Mouse (Mus musculus): Measurements from ENCODE around the gene Sh3pxd2b.

Sh3pxd2b gene

DNA sequence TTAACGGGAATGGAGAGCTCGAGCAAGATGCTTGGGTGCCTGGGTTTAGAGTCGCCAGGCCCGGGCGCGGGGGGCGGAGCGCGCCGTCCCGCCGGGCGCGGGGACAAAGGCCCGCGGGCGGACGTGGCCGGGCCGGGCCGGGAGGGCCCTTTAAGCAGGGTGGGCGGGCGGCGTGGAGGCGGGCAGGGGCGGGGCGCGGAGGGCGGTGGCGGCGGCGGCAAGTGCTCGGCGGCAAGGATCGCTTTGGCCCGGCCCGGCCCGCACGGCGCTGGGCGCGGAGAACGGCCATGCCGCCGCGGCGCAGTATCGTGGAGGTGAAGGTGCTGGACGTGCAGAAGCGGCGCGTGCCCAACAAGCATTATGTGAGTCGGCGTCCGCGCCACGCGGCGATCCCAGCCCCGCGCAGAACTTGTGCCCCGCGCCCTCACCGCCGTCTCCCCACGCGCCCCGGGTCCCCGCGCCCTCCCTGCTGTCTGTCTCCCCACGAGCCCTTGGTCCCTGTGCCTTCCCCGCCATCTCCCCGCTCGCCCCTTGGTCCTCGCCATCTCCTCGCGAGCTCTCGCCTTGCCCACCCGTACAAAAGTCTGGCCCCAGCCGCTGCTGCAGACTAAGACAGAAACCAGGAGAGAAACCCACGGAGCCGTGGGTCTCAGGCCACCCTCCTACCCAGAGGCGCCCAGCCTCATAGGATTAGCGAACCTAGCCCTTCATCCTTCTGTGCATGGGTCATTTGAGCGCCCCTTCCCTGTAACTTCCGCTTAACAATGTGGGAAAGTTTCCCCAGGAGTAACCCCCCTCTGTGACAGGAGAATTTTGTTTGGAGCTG lies at the start of gene Sh3pxd2b:
TSS of gene Sh3pxd2b (plus strand) at position 214 of the 826 bp plus-strand sequence.
- DNase-seq (ENCODE audit: low spot score in 2 of 2) = no peak

DNA sequence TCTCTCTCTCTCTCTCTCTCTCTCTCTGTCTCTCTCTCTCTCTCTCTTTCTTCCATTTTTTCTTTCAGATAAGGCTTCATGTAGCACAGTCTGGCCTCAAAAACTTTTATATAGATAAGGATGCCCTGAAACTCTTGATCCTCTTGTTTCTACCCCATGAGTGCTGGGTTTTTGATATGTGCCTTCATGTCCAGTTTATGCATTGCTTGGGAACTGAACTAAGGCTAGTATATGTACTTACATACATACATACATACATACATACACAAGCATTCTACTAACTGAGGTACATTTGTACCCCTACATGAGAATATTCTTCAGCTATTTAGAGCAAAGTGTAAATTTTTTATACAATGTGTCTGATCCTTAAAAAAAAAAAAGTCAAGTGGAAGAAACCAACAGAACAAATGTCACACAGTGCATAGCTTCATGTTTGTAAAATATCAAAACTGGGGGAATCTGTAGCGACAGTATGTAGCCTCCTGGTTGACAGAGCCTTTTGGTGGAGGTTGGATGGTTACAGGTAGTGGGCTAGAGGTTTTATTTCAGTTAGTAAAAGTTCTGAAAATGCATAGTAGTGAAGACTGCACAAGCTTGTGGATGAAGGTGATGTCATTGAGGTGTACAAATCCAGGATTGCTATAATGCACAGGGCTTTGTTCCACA lies 49.6 kb upstream of the Sh3pxd2b start:
- DNase-seq (ENCODE audit: low spot score in 2 of 2) = no peak

DNA sequence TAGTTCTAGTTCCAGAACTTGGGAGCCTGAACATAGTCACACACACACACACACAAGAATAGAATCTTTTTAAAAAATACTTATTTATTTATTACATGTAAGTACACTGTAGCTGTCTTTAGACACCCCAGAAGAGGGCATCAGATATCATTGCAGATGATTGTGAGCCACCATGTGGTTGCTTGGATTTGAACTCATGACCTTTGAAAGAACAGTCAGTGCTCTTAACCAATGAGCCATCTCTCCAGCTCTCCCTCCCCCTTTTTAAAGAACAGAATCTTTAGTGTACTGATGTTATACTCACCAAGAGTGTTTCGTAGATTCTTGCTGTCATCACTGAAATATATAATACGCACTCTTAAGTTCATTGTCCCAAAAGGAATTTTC lies 49.1 kb upstream of the Sh3pxd2b start:
- no peak for DNase-seq (ENCODE audit: low spot score in 2 of 2)

DNA sequence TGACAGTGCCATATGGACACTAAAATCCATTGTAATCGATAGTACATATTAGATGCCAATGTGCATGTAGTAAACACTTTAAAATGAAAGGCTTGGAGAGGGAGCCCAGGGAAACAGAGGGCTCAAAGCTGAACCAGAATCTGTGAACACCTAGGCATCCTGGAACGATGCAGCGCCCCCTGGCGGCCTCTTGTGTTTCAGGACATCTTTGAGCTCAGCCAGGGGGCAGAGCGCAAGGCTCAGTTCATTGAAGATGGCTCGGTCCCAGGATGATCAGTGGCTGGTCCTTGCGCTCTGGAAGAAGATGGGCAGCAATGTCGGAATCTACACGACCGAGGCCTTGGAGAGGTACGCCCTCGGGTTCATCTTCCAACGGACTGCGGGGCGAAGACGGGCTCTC lies 47.8 kb upstream of the Sh3pxd2b start, which contains the start of gene Hbq1a:
TSS of gene Hbq1a (plus strand) at position 205 of the 400 bp plus-strand sequence.
- DNase-seq (ENCODE audit: low spot score in 2 of 2) = peak; percentile 59 to 67

DNA sequence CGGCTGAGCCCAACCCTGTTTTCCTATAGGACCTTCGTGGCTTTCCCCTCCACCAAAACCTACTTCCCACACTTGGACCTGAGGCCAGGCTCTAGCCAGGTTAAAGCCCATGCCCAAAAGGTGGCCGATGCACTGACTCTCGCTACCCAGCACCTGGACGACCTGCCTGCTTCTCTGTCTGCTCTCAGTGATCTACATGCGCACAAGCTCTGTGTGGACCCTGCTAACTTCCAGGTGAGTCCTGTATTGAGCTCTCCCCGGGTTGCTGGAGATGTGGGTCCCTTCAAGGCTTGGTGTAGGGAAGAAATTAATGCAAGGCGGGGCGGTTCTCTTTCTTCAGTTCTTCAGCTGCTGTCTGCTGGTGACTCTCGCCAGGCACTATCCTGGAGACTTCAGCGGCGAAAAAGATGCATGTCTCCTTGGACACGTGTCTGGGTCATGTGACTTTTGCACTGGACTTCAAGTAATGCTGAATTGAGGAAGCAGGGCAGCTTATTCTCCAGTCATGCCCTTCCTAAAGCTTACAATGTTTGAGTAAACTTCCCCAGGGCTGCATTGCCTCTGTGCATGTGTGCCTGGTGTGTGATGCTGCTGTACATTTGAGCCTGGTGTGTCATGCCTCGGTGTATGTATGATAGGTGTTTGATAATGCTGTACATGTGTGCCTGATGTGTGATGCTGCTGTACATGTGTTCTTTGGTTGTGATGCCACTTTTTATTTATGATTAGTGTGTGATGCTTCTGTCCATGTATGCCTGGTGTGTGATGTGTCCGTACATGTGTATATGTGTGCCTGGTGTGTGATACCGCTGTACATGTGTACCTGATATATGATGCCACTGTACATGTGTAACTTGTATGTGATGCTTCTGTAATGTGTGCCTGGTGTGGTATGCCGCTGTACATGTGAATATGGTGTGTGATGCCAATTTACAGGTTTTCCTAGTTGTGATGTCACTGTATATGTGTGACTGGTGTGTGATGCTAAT lies 47.0 kb upstream of the Sh3pxd2b start:
- no peak for DNase-seq (ENCODE audit: low spot score in 2 of 2)

DNA sequence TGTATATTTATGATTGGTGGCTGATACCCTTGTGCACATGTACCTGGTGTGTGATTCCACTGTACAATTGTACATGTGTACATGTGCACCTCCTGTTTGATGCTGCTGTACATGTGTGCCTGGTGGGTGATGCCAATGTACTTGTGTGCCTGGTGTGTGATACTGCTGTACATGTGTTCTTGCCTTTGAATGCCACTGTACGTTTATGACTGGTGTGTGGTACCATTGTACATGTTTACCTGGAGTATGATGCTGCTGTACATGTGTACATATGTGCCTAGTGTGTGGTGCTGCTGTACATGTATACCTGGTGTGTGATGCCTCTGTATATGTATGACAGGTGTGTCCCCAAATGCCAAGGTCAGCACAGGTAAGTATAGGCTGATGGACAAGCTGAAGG lies 46.1 kb upstream of the Sh3pxd2b start:
- no peak for DNase-seq (ENCODE audit: low spot score in 2 of 2)

DNA sequence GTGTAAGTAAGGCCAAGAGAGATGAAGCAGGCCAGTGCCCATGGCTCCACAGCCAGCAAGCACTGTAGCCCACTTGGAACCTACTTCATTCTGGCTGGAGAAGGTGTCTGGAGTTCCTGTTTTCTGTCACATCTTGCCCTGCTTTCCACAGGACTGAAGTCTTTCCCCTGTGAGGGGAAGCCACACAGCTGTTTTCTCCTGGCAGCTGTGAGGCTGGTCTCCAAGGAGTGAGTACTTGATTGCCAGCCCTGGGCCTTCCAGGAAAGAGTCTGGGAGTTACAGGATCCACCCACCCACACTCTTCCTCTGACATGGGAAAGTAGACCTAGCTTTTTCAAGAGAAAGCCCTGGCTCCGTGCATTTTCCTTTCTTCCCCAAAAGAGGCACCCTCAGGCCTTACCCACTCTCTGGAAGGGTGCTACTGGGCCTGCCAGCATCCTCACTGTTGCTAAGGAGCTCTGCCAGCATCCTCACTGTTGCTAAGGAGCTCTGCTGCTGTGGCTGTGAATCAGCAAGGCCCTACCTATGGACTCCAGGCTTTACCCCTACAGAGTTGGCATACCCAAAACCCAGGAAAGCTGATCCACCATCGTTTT lies 44.7 kb upstream of the Sh3pxd2b start:
- no peak for DNase-seq (ENCODE audit: low spot score in 2 of 2)

DNA sequence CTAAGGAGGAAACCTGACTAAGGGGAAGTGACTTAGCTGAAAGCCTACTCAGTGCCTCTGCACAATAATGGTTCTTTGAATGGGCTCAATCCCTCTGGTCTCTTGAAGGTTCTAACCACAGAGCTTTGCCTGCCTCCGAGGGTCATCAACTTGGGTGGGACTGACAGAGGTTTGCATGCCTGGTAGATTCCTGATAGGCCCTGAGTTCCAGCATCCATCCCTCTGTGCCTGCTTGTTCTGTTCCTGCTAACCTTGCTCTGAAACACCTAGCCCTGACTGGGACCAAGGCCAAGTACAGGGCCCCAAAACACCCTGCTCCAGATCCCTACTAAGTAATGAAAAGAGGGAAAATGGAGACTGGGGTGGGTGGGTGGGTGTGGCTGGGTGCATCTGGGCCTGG lies 44.2 kb upstream of the Sh3pxd2b start:
- no peak for DNase-seq (ENCODE audit: low spot score in 2 of 2)

DNA sequence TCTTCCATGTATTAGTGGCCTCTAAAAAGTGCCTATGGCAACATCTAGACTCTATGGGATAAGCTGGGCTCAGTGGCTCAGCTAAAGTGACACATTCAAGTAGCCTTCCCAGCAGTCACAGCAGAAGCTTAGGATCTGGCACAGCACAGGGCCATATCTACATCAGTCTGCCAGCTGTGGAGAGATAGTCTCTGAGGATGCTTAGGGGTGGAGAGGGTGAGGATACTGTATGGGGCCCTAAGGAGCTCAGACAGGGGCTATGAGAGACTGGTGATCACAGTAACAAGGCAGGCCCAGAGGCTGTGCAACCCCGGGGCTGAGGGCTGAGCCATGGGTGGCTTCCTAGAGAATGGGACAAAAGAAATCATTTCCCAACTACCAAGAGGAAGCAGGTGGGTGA lies 40.6 kb upstream of the Sh3pxd2b start:
- no peak for DNase-seq (ENCODE audit: low spot score in 2 of 2)

DNA sequence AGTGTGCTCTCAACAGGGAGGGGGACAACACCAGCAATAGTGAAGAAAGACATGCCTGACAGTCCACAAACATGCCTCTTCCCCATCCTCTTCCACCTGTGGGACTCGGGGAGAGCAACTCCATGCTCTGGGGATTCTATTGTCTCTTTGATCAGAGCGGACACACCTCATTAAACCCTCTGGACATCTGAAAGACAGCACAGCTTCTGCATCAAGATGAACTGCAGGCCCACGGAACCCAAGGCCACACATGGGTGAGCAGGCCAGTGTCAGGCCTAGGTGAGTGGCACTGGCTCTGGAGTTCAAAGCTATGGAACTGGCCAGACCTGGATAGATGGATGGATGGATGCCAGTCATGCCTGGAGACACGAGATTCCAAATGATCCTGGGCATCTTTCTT lies 38.2 kb upstream of the Sh3pxd2b start:
- DNase-seq (ENCODE audit: low spot score in 2 of 2) = no peak

DNA sequence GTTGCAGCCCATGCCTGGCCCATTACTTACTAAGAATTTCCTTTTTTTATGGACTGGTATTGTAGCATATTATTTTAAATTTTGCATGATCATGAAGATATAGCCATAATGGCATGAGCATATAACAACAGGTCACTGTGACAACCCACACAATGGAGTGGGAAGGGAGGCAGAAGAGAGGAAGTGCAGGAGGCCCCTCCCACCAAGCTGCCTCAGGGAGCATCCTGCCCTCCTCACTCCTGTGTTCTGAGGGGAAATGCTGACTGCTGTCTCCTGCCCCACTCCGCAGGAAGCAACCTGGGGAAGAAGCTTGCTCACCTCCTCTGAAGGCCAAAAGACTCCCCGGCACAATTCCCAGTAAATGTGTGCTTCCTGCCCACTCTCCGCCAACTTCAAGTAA lies 37.7 kb upstream of the Sh3pxd2b start:
- DNase-seq (ENCODE audit: low spot score in 2 of 2) = no peak

DNA sequence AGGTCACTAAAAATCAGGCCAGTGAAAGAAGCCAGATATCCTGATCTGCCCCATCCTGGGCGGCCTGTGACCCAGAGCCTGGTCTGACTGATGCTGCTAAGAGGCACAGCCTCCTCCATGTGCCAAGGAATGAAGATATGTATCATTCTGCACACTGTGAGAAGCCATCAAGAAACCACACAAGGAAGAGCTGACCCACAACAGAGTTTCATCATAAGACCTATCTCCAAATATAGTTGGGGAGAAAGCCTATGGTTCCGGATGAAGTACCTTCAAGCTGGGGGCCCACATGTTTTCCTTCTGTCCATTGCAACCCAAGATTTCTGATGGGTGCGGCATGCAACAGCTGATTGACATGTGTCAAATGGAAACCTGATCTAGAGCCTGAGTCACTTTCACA lies 31.6 kb upstream of the Sh3pxd2b start:
- DNase-seq (ENCODE audit: low spot score in 2 of 2) = no peak

DNA sequence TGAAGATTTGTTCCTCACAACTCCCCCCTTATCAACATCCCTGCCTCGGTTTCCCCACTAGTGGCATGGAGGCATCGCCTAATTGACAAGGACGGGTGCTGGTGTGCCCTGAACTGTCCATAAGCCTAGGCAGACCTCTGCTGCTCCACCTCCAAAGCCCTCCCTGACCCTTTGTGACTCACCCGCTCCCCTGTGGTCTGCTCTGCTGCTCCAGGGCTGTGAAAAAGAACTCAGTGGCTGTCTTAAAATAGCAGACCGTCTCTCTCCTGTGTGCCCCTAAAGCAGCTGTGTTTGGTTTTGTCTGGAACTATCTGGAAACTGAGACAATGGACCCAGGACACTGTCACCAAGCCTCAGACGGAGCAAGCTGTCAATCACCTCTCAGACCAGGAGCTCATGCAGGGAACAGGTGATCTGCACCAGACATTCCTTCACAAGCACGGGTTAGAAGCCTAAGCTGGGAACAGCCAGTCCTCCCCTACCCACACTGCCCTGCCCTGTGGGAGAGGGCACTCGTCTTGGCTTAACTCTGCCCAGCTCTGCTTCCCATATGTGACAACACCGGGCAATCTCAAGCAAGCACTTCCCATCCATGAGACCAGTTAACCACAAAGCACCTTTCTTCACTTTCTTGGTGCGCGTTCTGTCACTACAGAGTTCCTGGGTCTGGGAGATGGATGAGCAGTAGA lies 27.0 kb upstream of the Sh3pxd2b start:
- no peak for DNase-seq (ENCODE audit: low spot score in 2 of 2)

DNA sequence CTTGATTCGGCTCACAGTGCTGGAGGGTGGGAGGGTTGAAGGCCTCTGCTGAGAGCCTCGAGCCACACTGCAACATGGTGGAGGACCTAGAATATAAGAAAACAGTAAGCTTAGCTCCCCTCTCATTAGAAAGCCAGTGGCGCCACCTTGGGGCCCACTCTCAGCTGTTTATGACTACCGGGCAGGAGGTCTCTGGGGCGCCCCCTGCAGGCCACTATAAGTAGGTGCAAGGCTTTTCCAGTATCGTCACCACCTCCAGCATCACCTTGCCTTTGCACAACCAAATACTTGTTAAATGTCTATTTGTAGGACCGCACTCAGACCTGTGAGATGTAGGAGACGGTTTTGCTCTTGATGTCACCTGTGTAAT lies 26.4 kb upstream of the Sh3pxd2b start:
- DNase-seq (ENCODE audit: low spot score in 2 of 2) = peak; percentile 61 to 73

DNA sequence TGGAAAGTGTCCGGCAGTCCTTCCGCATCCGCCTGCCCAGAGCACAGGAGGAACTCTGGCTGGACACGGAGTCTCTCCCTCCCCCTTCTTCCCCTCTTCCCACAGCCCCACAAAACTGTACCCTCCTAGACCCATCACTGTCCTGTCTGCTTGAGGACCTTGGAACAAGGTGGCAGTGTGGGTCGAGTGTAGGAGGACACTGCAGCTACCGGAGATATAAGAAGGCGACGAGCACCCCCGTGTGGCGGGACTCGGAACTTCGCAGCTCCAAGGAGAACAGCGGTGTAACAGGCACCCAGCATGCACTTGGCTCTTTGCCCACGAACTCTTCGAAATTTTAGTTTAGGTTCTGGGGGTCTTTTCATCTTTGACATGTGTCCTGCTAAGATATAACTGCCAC lies 23.0 kb upstream of the Sh3pxd2b start:
- DNase-seq (ENCODE audit: low spot score in 2 of 2) = peak; percentile 70 to 86

DNA sequence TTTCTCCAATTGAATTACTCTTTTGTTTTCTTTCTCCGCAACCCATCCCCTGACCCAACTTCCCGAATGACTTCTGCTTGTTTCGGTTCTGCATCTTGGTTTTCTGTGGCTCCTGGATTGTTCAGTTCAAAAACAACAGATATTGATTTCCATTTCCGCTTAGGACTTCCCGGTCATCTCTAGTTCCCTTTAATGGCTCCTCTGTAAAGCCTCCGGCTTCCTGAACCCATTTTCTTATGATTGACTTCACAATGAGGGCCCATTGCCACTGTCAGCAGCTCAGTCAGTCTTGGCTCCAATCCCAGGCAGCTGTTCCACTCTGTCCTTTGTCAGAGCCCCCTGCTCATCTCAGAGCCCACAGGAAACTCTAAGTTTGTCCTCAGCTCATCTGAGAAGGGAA lies 16.5 kb upstream of the Sh3pxd2b start:
- DNase-seq (ENCODE audit: low spot score in 2 of 2) = no peak

DNA sequence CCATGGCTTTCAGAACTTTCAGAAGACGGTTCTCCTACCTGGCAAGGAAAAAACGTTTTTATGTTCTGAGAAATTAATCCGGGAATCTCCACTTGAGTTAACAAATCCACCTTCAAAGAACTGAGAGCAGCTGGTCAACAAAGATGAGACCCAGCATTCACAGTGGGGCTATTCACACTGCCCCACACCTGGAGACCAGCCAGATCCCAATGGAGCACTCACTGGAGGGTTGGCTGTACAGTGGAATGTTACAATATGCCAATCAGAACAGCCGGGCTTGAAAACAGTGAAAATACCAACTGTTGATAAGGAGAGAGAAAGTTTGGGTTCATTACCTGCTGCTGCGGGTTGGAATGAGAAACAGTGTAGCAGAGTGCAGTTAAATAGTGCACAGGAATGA lies 15.8 kb upstream of the Sh3pxd2b start:
- DNase-seq (ENCODE audit: low spot score in 2 of 2) = no peak

DNA sequence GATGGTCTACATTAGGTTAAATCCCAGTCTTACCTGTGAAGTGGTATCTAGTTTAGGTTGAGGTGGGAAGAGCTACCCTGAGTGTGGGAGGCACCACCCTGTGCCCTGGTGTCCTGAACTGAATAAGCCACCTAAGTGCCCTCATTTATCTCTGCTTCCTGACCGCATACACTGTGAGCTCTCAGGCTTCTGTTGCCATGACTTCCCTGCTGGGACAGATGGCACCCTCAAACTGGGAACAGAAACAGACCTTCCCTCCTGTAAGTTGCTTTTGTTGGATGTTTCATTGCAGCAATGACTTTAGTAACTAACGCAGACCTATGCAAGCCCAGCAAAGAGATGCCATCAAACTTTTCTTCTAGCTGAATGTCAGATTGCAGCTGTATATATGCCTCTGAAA lies 14.4 kb upstream of the Sh3pxd2b start:
- DNase-seq (ENCODE audit: low spot score in 2 of 2) = no peak

DNA sequence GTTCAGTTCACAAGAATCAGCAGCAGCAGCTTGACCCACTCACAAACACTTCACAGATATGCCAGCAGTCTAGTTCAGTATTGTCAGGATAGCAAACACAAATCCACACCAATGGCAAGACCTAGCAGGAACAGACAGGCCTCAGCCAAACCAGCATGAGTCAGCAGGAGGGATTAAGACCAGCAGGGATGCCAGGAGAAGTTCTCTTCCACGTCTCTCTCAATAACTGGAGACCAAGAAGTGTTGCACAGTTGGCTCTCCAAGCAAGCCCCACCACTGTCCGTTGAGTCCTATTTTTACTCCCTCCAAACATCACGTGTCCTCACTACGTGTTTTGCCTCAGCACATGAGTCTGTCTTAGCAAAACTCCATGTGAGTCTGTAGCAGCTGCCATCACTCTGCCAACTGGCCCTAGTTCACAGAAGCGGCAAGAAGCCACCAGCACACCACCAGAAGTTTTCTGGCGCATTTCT lies 11.1 kb upstream of the Sh3pxd2b start:
- DNase-seq (ENCODE audit: low spot score in 2 of 2) = no peak

DNA sequence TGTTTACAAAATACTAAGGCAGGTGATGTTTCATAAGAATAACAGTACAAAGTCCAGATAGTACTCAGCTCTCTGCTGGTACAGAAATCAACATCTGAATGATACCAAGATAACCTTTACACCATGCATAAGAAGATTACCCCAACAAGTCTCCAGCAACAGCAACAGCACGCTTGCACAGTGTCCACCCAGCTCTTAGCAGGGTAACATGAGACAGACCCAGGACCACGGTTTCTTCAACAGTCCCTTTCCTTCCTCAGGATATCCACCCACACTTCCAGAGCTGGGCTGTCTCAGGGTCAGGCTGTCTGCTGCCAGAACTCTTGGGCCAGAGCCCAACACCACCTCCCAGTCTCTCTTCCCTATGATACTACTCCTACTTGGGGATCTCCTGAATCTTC lies 8.5 kb upstream of the Sh3pxd2b start:
- no peak for DNase-seq (ENCODE audit: low spot score in 2 of 2)

All from spleen, postnatal 14 days (tissue).